Mouse (Mus musculus): Measurements from ENCODE around the gene Cltb.

DNA sequence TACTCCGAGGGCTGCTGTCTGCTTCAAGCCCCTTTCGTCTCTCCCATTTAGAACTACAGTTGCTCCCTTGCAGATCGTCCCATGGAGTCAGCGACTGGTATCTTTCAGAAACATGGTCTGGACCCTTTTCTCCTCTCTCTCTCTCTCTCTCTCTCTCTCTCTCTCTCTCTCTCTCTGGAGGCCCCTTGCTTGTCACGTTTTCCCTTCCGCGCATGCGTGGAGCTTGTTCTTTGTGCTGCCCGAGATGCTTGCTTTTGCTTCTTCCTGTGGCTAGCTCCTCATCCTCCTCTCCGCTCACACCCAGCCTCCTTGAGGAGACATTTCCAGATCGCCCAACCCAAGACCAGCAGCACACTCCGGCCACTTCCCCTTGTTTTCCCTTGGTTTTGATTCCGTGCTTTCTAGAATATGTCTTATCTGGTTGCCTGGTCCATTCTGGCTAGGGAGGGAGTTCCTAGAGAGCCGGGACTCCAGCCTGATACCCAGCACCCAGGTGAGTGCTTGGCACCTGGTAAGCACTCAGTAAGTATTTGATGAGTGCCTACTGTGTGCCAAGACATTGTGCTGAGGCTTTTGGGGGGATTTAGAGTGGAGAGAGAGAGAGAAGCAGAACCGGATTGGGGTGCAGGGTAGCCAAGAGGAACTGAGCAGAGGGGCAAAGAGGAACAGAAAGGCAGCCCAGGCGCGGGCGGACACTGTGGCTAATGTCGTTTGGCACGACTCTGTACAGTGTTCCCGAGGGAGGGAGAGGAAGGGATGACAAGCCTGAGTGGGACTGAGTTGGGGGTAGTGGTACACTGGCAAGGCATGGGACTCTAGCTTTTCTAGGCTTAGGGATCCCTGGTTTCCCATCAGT lies 33.3 kb downstream of the Cltb start:
- TF ChIP-seq CTCF (IDR thresholded peaks at IDR 0.05; ENCODE audit: low read depth): no peak
- no peak for TF ChIP-seq EP300 (IDR thresholded peaks at IDR 0.05; ENCODE audit: low read depth)

All from liver, postnatal 0 days (tissue).